Mouse (Mus musculus): ENCODE measurements at regions not wholly inside any gene's neighbourhood (a gene's known extent, or its start where the extent isn't known, plus 50 kb on each side); places are given as distances from the start of the nearest gene placed in this dataset.

DNA sequence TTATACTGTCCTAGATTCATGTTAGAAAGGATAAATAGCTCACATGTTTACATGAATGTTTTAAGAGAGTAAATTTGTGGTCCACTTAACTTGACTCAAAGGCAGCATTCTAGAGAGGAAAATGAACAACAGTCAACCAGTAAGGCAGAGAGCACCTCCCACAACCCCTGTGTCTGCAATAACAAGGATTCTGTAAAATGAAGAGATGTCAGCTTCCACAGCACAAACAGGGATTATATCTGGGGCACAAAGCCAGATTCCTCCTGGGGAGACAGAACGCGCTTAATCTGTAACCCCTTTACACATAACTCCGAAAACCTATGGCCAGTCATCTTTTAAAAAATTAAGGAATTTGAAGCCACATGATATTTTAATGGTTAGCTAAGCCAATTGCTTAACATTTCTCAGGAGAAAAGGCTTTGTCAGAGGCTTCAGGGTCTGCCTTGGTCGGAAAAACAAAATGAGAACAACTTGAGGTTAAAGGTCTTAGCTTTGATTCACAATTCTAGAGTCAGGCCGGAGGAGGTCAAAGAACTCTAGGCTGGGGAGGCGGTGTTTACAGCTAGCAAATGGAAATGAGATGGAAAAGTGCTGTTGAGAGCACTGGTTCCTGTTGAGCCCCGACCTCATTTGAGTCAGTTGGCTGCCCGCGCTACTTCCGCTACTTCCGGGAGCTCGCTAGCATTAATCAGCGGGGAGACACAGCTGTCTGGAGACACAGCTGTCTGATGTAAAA lies 167.0 kb downstream of the Iqub start:
- TF ChIP-seq CTCF (IDR thresholded peaks at IDR 0.05; ENCODE audit: low read depth) (no peak), EP300 (IDR thresholded peaks at IDR 0.05; ENCODE audit: low read depth) (no peak)
